28 mouse cellular contexts compared by ENCODE assay signal in the genomic region with DNA sequence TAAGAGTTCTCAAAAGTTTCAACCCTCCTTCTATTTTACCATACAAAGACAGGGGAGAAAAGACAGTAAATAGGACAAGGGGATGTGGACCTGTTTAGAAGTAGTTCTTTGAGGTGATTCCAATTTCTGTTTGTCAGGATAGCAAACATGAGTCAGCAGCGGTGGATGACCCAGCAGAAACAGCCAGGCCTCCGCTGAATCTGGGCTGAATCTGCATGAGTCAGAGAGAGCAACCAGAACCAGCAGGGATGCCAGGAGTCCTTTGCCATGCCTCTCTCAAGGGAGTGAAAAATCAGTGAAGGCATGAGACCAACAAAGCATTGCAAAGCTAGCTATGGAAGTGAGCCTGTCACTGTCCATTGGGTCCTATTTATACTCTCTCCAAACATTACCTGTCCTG. TPM values are rescaled to one million over a fixed set of nuclear protein-coding genes. Genes with fewer than 3 reads are reported as not detected.
DNase-seq lines count a peak whose midpoint lies in the region; ATAC-seq and TF ChIP-seq lines count a peak whose summit lies in the region.
"Had no signal": no experiment of that assay in that cellular context is flagged by ENCODE, and none has a peak within 500 bp of the region (broad histone marks: within the 10 kb centered on the region; RNA-seq: fewer than 3 reads in every experiment).

No protein-coding gene starts in this region.

- no peak overlapping the region for H3K4me3 ChIP-seq in liver, embryonic 12.5 days
- H3K4me3 ChIP-seq in liver, postnatal 0 days (ENCODE audit: low read depth, low read length): no peak overlapping the region
- no peak overlapping the region for H3K4me3 ChIP-seq in liver, embryonic 16.5 days (ENCODE audit: low read depth, low read length)
- H3K4me3 ChIP-seq: embryonic facial prominence, embryonic 12.5 days; forebrain, embryonic 10.5 days; forebrain, embryonic 15.5 days; gastrocnemius, adult 2 months; heart, adult 2 months; megakaryocyte, embryonic 14.5 days; midbrain, embryonic 12.5 days; neural tube, embryonic 13.5 days had no signal

- peak; percentile 30; the same call in 1 of the 2 replicates for ATAC-seq in liver, embryonic 12.5 days
- no peak for ATAC-seq in liver, postnatal 0 days
- peak; percentile 47; the same call in 1 of the 2 replicates for ATAC-seq in liver, embryonic 16.5 days (ENCODE audit: low read depth)
- ATAC-seq: forebrain, embryonic 15.5 days; hindbrain, embryonic 16.5 days had no signal

- 69% methylated on average over 2 of the region's 2 CpGs for WGBS in liver, embryonic 12.5 days (ENCODE audit: insufficient replicate concordance)
- WGBS in liver, postnatal 0 days (ENCODE audit: insufficient replicate concordance): 67% methylated on average over 2 of the region's 2 CpGs
- WGBS in liver, embryonic 16.5 days (ENCODE audit: insufficient replicate concordance): 59% methylated on average over 2 of the region's 2 CpGs

- no peak overlapping the region for H3K9ac ChIP-seq in liver, embryonic 12.5 days
- no peak overlapping the region for H3K9ac ChIP-seq in liver, postnatal 0 days (replicated peaks)
- no peak overlapping the region for H3K9ac ChIP-seq in liver, embryonic 16.5 days (ENCODE audit: low read depth, low read length)
- H3K9ac ChIP-seq: embryonic facial prominence, embryonic 12.5 days; forebrain, embryonic 15.5 days; midbrain, embryonic 12.5 days; neural tube, embryonic 13.5 days had no signal

- no peaks in the 10 kb centered on the region for H3K4me1 ChIP-seq in liver, embryonic 12.5 days
- H3K4me1 ChIP-seq in liver, postnatal 0 days (ENCODE audit: insufficient read depth): no peaks in the 10 kb centered on the region
- H3K4me1 ChIP-seq in liver, embryonic 16.5 days (ENCODE audit: control insufficient read depth, low read depth, low read length): no peaks in the 10 kb centered on the region
- H3K4me1 ChIP-seq: embryonic facial prominence, embryonic 12.5 days; forebrain, embryonic 10.5 days; forebrain, embryonic 15.5 days; megakaryocyte, embryonic 14.5 days; midbrain, embryonic 12.5 days; neural tube, embryonic 13.5 days had no signal

- no peak overlapping the region for H3K4me2 ChIP-seq in liver, embryonic 12.5 days
- no peak overlapping the region for H3K4me2 ChIP-seq in liver, postnatal 0 days (ENCODE audit: low read depth, low read length)
- H3K4me2 ChIP-seq in liver, embryonic 16.5 days (ENCODE audit: low read depth, low read length): no peak overlapping the region
- H3K4me2 ChIP-seq: embryonic facial prominence, embryonic 12.5 days; forebrain, embryonic 15.5 days; midbrain, embryonic 12.5 days; neural tube, embryonic 13.5 days had no signal

- no peaks in the 10 kb centered on the region; the same call in 1 of the 2 replicates for H3K27me3 ChIP-seq in liver, embryonic 12.5 days (replicated peaks)
- H3K27me3 ChIP-seq in liver, postnatal 0 days (ENCODE audit: insufficient read depth, low read length): no peaks in the 10 kb centered on the region
- no peaks in the 10 kb centered on the region; the same call in 1 of the 2 replicates for H3K27me3 ChIP-seq in liver, embryonic 16.5 days (ENCODE audit: control insufficient read depth, insufficient read depth, low read depth, low read length)
- H3K27me3 ChIP-seq: CH12.LX; embryonic facial prominence, embryonic 12.5 days; forebrain, embryonic 15.5 days; midbrain, embryonic 12.5 days; neural tube, embryonic 13.5 days had no signal

- no peak overlapping the region for H3K27ac ChIP-seq in liver, embryonic 12.5 days
- H3K27ac ChIP-seq in liver, postnatal 0 days (ENCODE audit: low read depth): no peak overlapping the region
- no peak overlapping the region for H3K27ac ChIP-seq in liver, embryonic 16.5 days (ENCODE audit: low read length)
- H3K27ac ChIP-seq: embryonic facial prominence, embryonic 12.5 days; forebrain, embryonic 10.5 days; forebrain, embryonic 15.5 days; gastrocnemius, adult 2 months; heart, adult 2 months; midbrain, embryonic 12.5 days; neural tube, embryonic 13.5 days had no signal

- TF ChIP-seq EP300 in liver, postnatal 0 days (IDR thresholded peaks at IDR 0.05; ENCODE audit: low read depth): no peak

- H3K36me3 ChIP-seq in liver, embryonic 12.5 days: no peaks in the 10 kb centered on the region
- H3K36me3 ChIP-seq in liver, postnatal 0 days (replicated peaks; ENCODE audit: insufficient read depth, low read length): no peaks in the 10 kb centered on the region
- no peaks in the 10 kb centered on the region for H3K36me3 ChIP-seq in liver, embryonic 16.5 days (ENCODE audit: control insufficient read depth, insufficient read depth)
- H3K36me3 ChIP-seq: embryonic facial prominence, embryonic 12.5 days; forebrain, embryonic 10.5 days; forebrain, embryonic 15.5 days; G1E; midbrain, embryonic 12.5 days; neural tube, embryonic 13.5 days had no signal

- no peaks in the 10 kb centered on the region for H3K9me3 ChIP-seq in liver, embryonic 12.5 days (replicated peaks)
- H3K9me3 ChIP-seq in liver, postnatal 0 days (ENCODE audit: low read length): no peaks in the 10 kb centered on the region
- H3K9me3 ChIP-seq in liver, embryonic 16.5 days (replicated peaks; ENCODE audit: control insufficient read depth, low read length): no peaks in the 10 kb centered on the region
- H3K9me3 ChIP-seq: embryonic facial prominence, embryonic 12.5 days; forebrain, embryonic 10.5 days; forebrain, embryonic 15.5 days; G1E; megakaryocyte, embryonic 14.5 days; midbrain, embryonic 12.5 days; neural tube, embryonic 13.5 days had no signal

- no peak for TF ChIP-seq CTCF in liver, postnatal 0 days (IDR thresholded peaks at IDR 0.05; ENCODE audit: low read depth)

- DNase-seq in adrenal gland, postnatal 14 days: peak; percentile 21
- no peak for DNase-seq in adrenal gland, postnatal 4 days (ENCODE audit: low spot score in 2 of 2)
- DNase-seq in liver, postnatal 0 days: no peak
- DNase-seq in c-Kit-negative CD71-positive TER-119-positive erythroid progenitor cells, embryonic 14.5 days (ENCODE audit: low read depth, low spot score): peak; percentile 24
- DNase-seq in frontal cortex, postnatal 36 days (ENCODE audit: low spot score in 2 of 2): no peak
- DNase-seq in retina, embryonic 14.5 days (ENCODE audit: low spot score): no peak
- DNase-seq: cerebellum, adult 11 months; cerebellum, adult 9-10 months; embryo, embryonic 11 days; gastrocnemius, adult 2 months; gastrocnemius, postnatal 36 days; heart, adult 2 months; kidney, adult 18-20 months; kidney, postnatal 36 days; lung, postnatal 4 days; thymus, postnatal 4 days had no signal

RNA-seq across cellular contexts. Expression of a gene that starts 8.8 kb away (rescaled TPM):
- total RNA-seq in adrenal gland, postnatal 14 days (2021): 42.3 and 45.2 TPM in 2 replicates
- 10 to 100 TPM; 46.0 to 50.6 TPM for total RNA-seq in adrenal gland, postnatal 4 days (2021)
- polyA plus RNA-seq in liver, embryonic 12.5 days (2016; fragmentation: Nextera tagmentation; extraction: Ambion mirVana): 33.7 and 34.9 TPM in 2 replicates
- polyA plus RNA-seq in liver, postnatal 0 days (2015; fragmentation: Nextera tagmentation; extraction: Ambion mirVana): 16.2 and 17.1 TPM in 2 replicates
- polyA plus RNA-seq in liver, embryonic 16.5 days (2015; fragmentation: Nextera tagmentation; extraction: Ambion mirVana): 27.4 and 28.3 TPM in 2 replicates

RNA-seq across cellular contexts. Expression of a gene that starts 57.0 kb away (rescaled TPM):
- 16.1 and 18.9 TPM in 2 replicates for total RNA-seq in adrenal gland, postnatal 14 days (2021)
- total RNA-seq in adrenal gland, postnatal 4 days (2021): 10 to 100 TPM; 22.3 to 22.9 TPM
- 1.7 and 1.8 TPM in 2 replicates for polyA plus RNA-seq in liver, embryonic 12.5 days (2016; fragmentation: Nextera tagmentation; extraction: Ambion mirVana)
- 2.6 and 3.5 TPM in 2 replicates for polyA plus RNA-seq in liver, postnatal 0 days (2015; fragmentation: Nextera tagmentation; extraction: Ambion mirVana)
- polyA plus RNA-seq in liver, embryonic 16.5 days (2015; fragmentation: Nextera tagmentation; extraction: Ambion mirVana): 1.3 and 1.9 TPM in 2 replicates
- total RNA-seq: CH12.LX had no signal
- polyA plus RNA-seq: C2C12, G1E had no signal

Comparison
In these comparisons a context has a peak if more than half of its experiments do, and no peak if none do; other contexts are left out.
1. DNase-seq: peak in adrenal gland, postnatal 14 days (single experiment) and c-Kit-negative CD71-positive TER-119-positive erythroid progenitor cells, embryonic 14.5 days (single experiment); none in adrenal gland, postnatal 4 days (0 of 2), liver, postnatal 0 days (single experiment), frontal cortex, postnatal 36 days (0 of 2) and retina, embryonic 14.5 days (single experiment).